Mouse (Mus musculus): ENCODE results near the gene Arhgap18.

Gene Arhgap18

GRCm38 (mm10) chr10:26776443-26776842 lies 23.2 kb downstream of the Arhgap18 start:
- DNase-seq (ENCODE audit: extremely low spot score, low spot score), result no peak

GRCm38 (mm10) chr10:26780581-26780980 lies 27.4 kb downstream of the Arhgap18 start:
- DNase-seq (ENCODE audit: extremely low spot score, low spot score), result no peak

GRCm38 (mm10) chr10:26789680-26790079 lies 36.5 kb downstream of the Arhgap18 start:
- DNase-seq (ENCODE audit: extremely low spot score, low spot score), result no peak

GRCm38 (mm10) chr10:26791810-26792209 lies 38.6 kb downstream of the Arhgap18 start:
- DNase-seq (ENCODE audit: extremely low spot score, low spot score), result no peak

- DNase-seq (ENCODE audit: extremely low spot score, low spot score), result no peak
Measured at GRCm38 (mm10) chr10:26793013-26793412, 39.8 kb downstream of the Arhgap18 start.

DNA sequence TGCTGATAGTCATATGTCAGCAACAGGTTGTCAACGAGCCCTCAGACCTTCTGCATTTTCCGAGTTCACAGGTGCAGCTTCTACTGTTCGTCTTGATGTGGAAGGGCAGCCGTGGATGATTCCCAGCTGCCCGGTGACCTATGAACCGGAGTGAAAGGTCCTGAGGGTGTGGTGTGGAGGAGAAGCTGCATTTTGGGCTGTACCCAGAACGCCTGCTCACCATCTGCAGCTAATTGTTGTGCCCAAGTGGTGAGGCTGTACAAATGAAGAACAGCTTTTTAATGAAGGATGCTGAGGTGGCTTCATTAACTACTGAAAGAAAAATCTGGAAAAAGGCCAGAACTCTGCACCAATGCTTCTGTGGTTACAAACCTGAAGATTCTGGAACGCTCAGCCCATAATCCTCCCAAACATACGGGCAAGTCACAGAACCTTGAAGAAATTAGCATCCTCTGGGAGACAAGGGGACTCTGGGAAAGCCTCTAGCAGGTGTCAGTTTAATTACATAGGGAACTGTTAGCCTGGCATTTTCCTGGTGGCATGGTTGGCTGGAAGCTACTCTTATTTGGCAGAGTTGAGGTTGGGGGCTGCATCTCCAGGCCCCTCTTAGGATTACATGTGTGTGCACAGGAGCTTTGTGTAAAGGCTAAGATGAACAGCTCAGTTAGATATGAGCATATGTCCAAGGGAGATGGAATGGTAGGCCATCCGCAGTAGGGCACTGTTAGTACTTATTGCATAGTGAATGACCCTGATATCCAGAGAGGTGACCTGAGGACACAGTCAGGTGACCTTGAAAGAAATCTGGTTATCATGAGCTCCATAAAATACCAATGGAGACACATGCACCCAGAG lies 43.4 kb downstream of the Arhgap18 start:
- no peak for DNase-seq (ENCODE audit: extremely low spot score, low spot score)

DNA sequence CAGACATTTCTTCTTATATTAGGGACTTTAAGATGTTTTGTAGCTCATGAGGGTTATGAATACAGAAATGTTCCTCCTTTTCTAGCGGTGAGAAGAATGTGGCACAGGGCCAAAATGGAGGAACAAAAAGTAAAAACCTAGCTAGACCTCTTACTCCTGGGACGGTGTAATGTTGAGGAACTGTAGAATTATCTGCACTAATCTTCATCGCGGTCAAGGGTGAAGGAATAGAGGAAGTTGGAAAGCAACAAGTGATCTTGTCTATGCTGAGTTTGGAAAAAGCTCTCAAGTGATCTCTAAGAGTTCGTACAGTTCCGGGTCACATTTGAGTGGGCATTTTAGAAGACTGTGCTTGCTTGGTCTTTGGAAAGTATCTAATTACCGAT lies 44.1 kb downstream of the Arhgap18 start:
- DNase-seq (ENCODE audit: extremely low spot score, low spot score), result no peak

GRCm38 (mm10) chr10:26798752-26799411 lies 45.7 kb downstream of the Arhgap18 start:
- DNase-seq (ENCODE audit: extremely low spot score, low spot score), result no peak

GRCm38 (mm10) chr10:26799562-26800051 lies 46.4 kb downstream of the Arhgap18 start:
- no peak for DNase-seq (ENCODE audit: extremely low spot score, low spot score)

- DNase-seq (ENCODE audit: extremely low spot score, low spot score), result no peak
Measured at GRCm38 (mm10) chr10:26804351-26804983, 51.2 kb downstream of the Arhgap18 start.

GRCm38 (mm10) chr10:26805007-26805406 lies 51.8 kb downstream of the Arhgap18 start:
- DNase-seq (ENCODE audit: extremely low spot score, low spot score), result no peak

- DNase-seq (ENCODE audit: extremely low spot score, low spot score), result no peak
Measured at GRCm38 (mm10) chr10:26806092-26806491, 52.9 kb downstream of the Arhgap18 start.

DNA sequence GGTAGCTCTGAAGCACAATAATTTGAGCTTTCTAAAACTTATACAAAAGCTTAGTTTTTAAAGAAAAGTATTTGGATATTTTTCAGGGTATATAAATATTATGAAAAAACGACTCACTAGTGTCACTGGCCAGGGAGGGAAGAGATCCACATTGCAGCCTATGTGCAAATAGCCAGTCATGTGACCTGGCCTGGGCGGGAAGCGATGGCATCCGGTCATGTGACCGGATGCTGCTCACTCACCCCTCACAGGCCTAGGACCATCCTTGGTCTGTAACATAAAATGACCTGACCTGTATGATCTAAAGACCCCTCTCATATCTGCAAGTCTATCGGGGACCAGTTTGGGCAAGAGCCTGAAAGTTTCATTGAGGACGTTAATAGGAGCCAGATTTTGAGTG lies 56.8 kb downstream of the Arhgap18 start:
- DNase-seq (ENCODE audit: extremely low spot score, low spot score), result no peak

- no peak for DNase-seq (ENCODE audit: extremely low spot score, low spot score)
Measured at GRCm38 (mm10) chr10:26810810-26811209, 57.6 kb downstream of the Arhgap18 start.

DNA sequence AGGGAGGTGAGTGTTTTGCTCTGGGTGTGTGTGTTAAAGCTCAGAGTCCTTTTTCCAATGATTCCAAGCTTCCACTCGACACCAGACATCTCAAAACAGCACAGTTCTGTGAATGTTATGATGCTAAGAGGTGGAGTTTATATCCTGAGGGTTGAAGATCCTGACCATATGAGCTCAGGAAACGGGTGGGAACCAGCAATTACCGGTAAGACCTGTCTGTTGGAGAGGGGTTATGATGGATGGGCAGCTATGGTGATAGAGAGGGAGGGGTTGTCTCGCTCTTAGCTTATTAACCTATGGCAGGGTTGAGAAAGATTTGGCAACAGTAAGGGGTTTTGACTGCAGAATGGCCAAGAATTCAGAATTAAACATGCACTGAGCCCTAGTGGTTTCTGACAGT lies 58.1 kb downstream of the Arhgap18 start:
- no peak for DNase-seq (ENCODE audit: extremely low spot score, low spot score)

- DNase-seq (ENCODE audit: extremely low spot score, low spot score), result no peak
Measured at GRCm38 (mm10) chr10:26815646-26816045, 62.4 kb downstream of the Arhgap18 start.

DNA sequence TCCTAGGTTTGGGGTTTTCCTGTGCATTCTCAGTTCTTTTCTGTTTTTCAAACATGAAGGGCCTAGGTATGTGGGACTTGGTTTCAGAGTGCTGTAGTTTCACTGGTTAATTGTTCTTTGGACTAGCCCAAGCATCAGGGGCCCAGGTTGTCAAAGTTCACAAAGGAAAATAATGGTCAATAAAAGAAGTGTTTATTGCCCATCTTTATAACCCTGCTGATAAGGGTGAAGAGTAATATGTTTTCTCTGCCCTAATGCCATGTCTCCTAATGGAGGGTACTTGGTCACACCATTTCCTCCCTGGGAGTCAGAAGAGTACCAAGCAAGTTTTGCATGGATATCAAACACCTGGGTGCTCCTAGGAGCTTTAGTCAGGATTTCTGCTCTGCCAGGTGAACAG lies 67.1 kb downstream of the Arhgap18 start:
- DNase-seq (ENCODE audit: extremely low spot score, low spot score), result no peak

GRCm38 (mm10) chr10:26820936-26821335 lies 67.7 kb downstream of the Arhgap18 start:
- DNase-seq (ENCODE audit: extremely low spot score, low spot score), result no peak

DNA sequence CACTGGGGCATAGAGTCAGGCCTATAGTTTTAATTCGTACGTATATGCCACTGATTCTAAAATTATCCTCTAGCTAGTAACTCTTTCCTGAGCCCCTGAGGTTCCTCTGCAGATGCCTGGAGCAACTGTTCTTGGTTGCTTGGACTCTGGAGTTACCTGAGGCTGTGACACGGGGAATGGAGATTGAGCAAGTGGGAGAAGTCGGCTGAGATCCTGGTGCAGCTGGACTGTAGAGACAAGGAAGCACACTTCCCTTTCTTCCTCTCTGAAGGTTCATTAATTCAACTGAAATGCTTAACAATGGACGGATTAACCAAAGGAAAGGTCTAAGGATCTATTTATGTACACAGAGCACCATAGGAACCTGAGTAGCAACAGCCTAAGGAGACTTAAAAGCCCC lies 70.8 kb downstream of the Arhgap18 start:
- no peak for DNase-seq (ENCODE audit: extremely low spot score, low spot score)

- DNase-seq (ENCODE audit: extremely low spot score, low spot score), result no peak
Measured at GRCm38 (mm10) chr10:26825246-26825889, 72.1 kb downstream of the Arhgap18 start.

DNA sequence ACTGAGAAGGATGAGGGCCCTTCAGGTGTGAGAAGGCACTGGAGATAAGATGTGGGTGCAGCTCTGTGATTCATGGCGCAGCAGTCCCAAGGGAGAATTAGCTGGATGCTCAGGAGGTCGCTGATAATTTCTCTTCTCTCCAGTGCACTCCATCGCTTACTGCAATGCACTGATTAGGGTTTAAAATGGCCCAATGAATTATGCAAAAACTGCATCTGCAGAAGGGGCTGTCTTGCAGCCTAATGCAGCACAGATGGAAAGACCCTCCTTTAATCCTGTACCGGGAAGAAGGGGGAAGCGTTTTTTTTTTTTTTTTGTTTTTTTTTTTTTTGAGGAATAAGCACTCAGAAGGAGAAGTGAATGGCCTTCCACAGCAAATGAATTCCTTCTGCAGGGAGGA lies 74.1 kb downstream of the Arhgap18 start:
- no peak for DNase-seq (ENCODE audit: extremely low spot score, low spot score)

Measured in neural tube, embryonic 10.5 days (tissue).